16 mouse cellular contexts compared by ENCODE assay signal in the genomic region with DNA sequence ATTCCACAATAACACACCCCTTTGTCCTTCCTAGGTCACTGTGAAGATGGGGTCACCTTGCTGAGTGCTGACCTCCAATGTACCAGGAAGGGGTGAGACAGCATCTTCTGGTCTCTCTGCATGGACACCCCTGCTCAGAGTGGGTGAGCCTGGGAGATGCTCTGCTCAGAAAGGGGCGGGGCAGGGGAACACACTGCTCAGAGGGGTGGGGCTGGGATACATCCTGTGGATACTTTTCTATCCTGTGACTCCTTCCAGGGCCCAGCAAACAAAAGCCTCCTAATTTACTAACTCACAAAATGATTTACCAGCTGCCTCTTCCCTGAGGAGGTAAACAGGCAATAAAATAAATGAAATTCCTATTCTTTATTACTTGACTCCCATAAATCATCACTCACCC.
DNase-seq lines count a peak whose midpoint lies in the region; ATAC-seq and TF ChIP-seq lines count a peak whose summit lies in the region.
"Had no signal": no experiment of that assay in that cellular context is flagged by ENCODE, and none has a peak within 500 bp of the region (broad histone marks: within the 10 kb centered on the region; RNA-seq: fewer than 3 reads in every experiment).

No protein-coding gene starts in this region.

- intact Hi-C loops in heart, postnatal 36 days (cut with DNase I), result no loop called here

- 69% methylated on average over 1 of the region's 1 CpGs for WGBS in hindbrain, embryonic 15.5 days
- 46% methylated on average over 1 of the region's 1 CpGs for WGBS in neural tube, embryonic 14.5 days

- no peak for TF ChIP-seq CTCF in testis, adult 2 months (IDR thresholded peaks at IDR 0.05; ENCODE audit: control insufficient read depth, insufficient read depth, insufficient replicate concordance, low read depth, low read length)

- no peak overlapping the region for H3K4me2 ChIP-seq in hindbrain, embryonic 15.5 days
- H3K4me2 ChIP-seq in neural tube, embryonic 14.5 days (ENCODE audit: low read depth, low read length), result no peak overlapping the region
- H3K4me2 ChIP-seq: heart, embryonic 15.5 days; stomach, embryonic 15.5 days had no signal

- DNase-seq in heart, adult 8-10 months (ENCODE audit: low spot score), result peak; percentile 13
- no peak for DNase-seq in heart, postnatal 36 days
- DNase-seq in testis, postnatal 14 days (ENCODE audit: low spot score), result no peak
- no peak for DNase-seq in layer of hippocampus, adult 8-10 months (ENCODE audit: low spot score in 2 of 2)
- DNase-seq: cerebellum, adult 9-10 months; kidney, postnatal 14 days; liver, postnatal 0 days; thymus, postnatal 25 days had no signal

- peak overlapping the region; percentile 77 for H3K4me3 ChIP-seq in testis, adult 2 months (ENCODE audit: control insufficient read depth, low read depth, low read length)
- no peak overlapping the region for H3K4me3 ChIP-seq in hindbrain, embryonic 15.5 days
- H3K4me3 ChIP-seq in neural tube, embryonic 14.5 days (ENCODE audit: low read depth, low read length), result no peak overlapping the region
- H3K4me3 ChIP-seq: heart, embryonic 15.5 days; myocyte; stomach, embryonic 15.5 days had no signal

- H3K27me3 ChIP-seq in testis, adult 2 months (ENCODE audit: control insufficient read depth, insufficient read depth, low read length), result no peaks in the 10 kb centered on the region
- no peaks in the 10 kb centered on the region for H3K27me3 ChIP-seq in hindbrain, embryonic 15.5 days
- H3K27me3 ChIP-seq in neural tube, embryonic 14.5 days (ENCODE audit: control insufficient read depth, insufficient read depth, low read length), result no peaks in the 10 kb centered on the region
- H3K27me3 ChIP-seq: heart, embryonic 15.5 days; stomach, embryonic 15.5 days had no signal

- peaks cover 2% of the 10 kb centered on the region; the same call in 1 of the 2 replicates for H3K4me1 ChIP-seq in testis, adult 2 months (ENCODE audit: control insufficient read depth, insufficient read depth, low read length)
- peaks cover 15% of the 10 kb centered on the region for H3K4me1 ChIP-seq in hindbrain, embryonic 15.5 days (replicated peaks)
- H3K4me1 ChIP-seq in neural tube, embryonic 14.5 days (ENCODE audit: control insufficient read depth, insufficient read depth, low read length), result peaks cover 10% of the 10 kb centered on the region
- H3K4me1 ChIP-seq: stomach, embryonic 15.5 days had no signal

- peak; percentile 15; the same call in 1 of the 2 replicates for TF ChIP-seq POLR2A in testis, adult 2 months (IDR thresholded peaks at IDR 0.05; ENCODE audit: control insufficient read depth, low read depth, low read length)

- H3K27ac ChIP-seq in testis, adult 2 months (ENCODE audit: control insufficient read depth, insufficient read depth, low read depth, low read length), result no peak overlapping the region
- H3K27ac ChIP-seq in hindbrain, embryonic 15.5 days (replicated peaks), result 0 out of 2 replicates have a peak overlapping the region, but pooled peaks have one; percentile 14
- H3K27ac ChIP-seq in neural tube, embryonic 14.5 days (ENCODE audit: low read depth, low read length), result no peak overlapping the region
- H3K27ac ChIP-seq: heart, embryonic 15.5 days; macrophage; stomach, embryonic 15.5 days had no signal

- H3K36me3 ChIP-seq in testis, adult 2 months (ENCODE audit: control insufficient read depth, insufficient read depth, low read length), result no peaks in the 10 kb centered on the region
- no peaks in the 10 kb centered on the region for H3K36me3 ChIP-seq in hindbrain, embryonic 15.5 days
- H3K36me3 ChIP-seq in neural tube, embryonic 14.5 days (ENCODE audit: control insufficient read depth, insufficient read depth, low read length), result no peaks in the 10 kb centered on the region
- H3K36me3 ChIP-seq: heart, embryonic 15.5 days; stomach, embryonic 15.5 days had no signal

- no peaks in the 10 kb centered on the region for H3K9me3 ChIP-seq in hindbrain, embryonic 15.5 days
- no peaks in the 10 kb centered on the region for H3K9me3 ChIP-seq in neural tube, embryonic 14.5 days (ENCODE audit: control insufficient read depth, low read length)
- H3K9me3 ChIP-seq: heart, embryonic 15.5 days; stomach, embryonic 15.5 days had no signal

- no peak overlapping the region for H3K9ac ChIP-seq in hindbrain, embryonic 15.5 days
- no peak overlapping the region for H3K9ac ChIP-seq in neural tube, embryonic 14.5 days (replicated peaks; ENCODE audit: low read depth, low read length)
- H3K9ac ChIP-seq: heart, embryonic 15.5 days; liver, postnatal 0 days; stomach, embryonic 15.5 days had no signal

- ATAC-seq in hindbrain, embryonic 15.5 days (ENCODE audit: low FRiP score, low read depth), result no peak; the same call in 1 of the 2 replicates
- ATAC-seq in neural tube, embryonic 14.5 days (ENCODE audit: low read depth), result peak; percentile 63
- no peak for ATAC-seq in frontal cortex, adult (ENCODE audit: low TSS enrichment)
- ATAC-seq: liver, postnatal 0 days had no signal
